Mouse (Mus musculus): Measurements from ENCODE around the gene Htra3. TPM values are rescaled to one million over a fixed set of nuclear protein-coding genes. Genes with fewer than 3 reads are reported as not detected.

Gene Htra3
- polyA plus RNA-seq, 1 experiment, result not detected

- TF ChIP-seq CTCF (IDR thresholded peaks at IDR 0.05; ENCODE audit: control insufficient read depth, insufficient read depth, low read length) (no peak), POLR2A (IDR thresholded peaks at IDR 0.05; ENCODE audit: borderline replicate concordance, control insufficient read depth, low read depth, low read length) (no peak)
- peaks cover 2% of the 10 kb centered on the region; the same call in 1 of the 2 replicates for H3K4me1 ChIP-seq (ENCODE audit: control insufficient read depth, insufficient read depth, low read length)
- H3K27ac ChIP-seq (ENCODE audit: control insufficient read depth, insufficient read depth, low read depth, low read length, poor library complexity), result no peak overlapping the region
- no peak overlapping the region for H3K4me3 ChIP-seq (replicated peaks; ENCODE audit: control insufficient read depth, low read depth, low read length)
- WGBS, result 93% methylated on average over 1 of the region's 1 CpGs
Measured at GRCm38 (mm10) chr5:35719880-35720279, 40.3 kb upstream of the Htra3 start.

GRCm38 (mm10) chr5:35719343-35719742 is 39.8 kb upstream of the Htra3 start:
- H3K4me1 ChIP-seq (ENCODE audit: control insufficient read depth, insufficient read depth, low read length), result peaks cover 2% of the 10 kb centered on the region; the same call in 1 of the 2 replicates
- no peak overlapping the region for H3K27ac ChIP-seq (ENCODE audit: control insufficient read depth, insufficient read depth, low read depth, low read length, poor library complexity)
- TF ChIP-seq CTCF (IDR thresholded peaks at IDR 0.05; ENCODE audit: control insufficient read depth, insufficient read depth, low read length) (no peak), POLR2A (IDR thresholded peaks at IDR 0.05; ENCODE audit: borderline replicate concordance, control insufficient read depth, low read depth, low read length) (no peak)
- no peak overlapping the region for H3K4me3 ChIP-seq (replicated peaks; ENCODE audit: control insufficient read depth, low read depth, low read length)

DNA sequence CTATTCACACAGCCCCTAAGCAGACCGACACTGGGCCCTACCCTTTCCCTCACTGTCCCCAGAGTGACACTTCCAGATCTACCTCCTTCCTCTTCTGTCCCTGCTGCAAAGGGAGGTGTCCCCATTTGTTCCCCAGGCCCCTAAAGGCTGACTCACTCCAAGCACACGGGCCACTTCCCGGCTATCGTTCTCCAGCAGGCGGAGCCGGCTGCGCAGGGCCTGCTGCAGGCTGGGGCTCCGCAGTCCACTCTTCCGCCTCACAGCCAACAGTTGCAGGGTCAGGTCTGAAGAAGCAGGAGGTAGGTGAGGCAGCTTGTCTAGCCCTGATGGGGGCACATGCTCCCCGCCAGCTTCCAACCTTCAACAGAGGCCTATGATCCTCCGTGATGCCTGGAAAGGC is 39.2 kb upstream of the Htra3 start:
- WGBS, result 80% methylated on average over 11 of the region's 11 CpGs
- H3K27ac ChIP-seq (ENCODE audit: control insufficient read depth, insufficient read depth, low read depth, low read length, poor library complexity), result no peak overlapping the region
- H3K4me1 ChIP-seq (ENCODE audit: control insufficient read depth, insufficient read depth, low read length), result peaks cover 2% of the 10 kb centered on the region; the same call in 1 of the 2 replicates
- TF ChIP-seq POLR2A (IDR thresholded peaks at IDR 0.05; ENCODE audit: borderline replicate concordance, control insufficient read depth, low read depth, low read length) (no peak), CTCF (IDR thresholded peaks at IDR 0.05; ENCODE audit: control insufficient read depth, insufficient read depth, low read length) (no peak)
- H3K4me3 ChIP-seq (replicated peaks; ENCODE audit: control insufficient read depth, low read depth, low read length), result no peak overlapping the region

DNA sequence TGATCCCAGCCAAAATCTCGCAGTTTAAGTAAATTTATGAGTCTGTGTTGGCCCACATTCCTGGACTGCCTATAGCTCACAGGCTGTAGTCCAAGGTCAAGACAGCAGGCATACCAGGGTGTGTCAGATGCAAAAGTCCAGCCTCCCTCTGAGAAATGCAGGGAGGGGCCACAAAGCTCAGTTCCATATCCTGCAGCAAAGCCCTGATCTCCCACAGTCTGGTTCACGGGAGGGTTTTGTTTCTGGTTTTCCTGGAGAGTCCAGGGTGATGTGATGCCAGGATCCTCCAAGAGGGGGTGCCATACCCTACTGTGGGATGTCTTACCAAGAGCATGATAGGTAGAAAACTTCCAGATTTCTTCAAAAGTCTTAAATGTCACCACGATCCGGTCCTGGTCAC is 38.4 kb upstream of the Htra3 start:
- TF ChIP-seq CTCF (IDR thresholded peaks at IDR 0.05; ENCODE audit: control insufficient read depth, insufficient read depth, low read length) (peak; percentile 31; the same call in 1 of the 2 replicates), POLR2A (IDR thresholded peaks at IDR 0.05; ENCODE audit: borderline replicate concordance, control insufficient read depth, low read depth, low read length) (no peak)
- no peak overlapping the region for H3K27ac ChIP-seq (ENCODE audit: control insufficient read depth, insufficient read depth, low read depth, low read length, poor library complexity)
- H3K4me1 ChIP-seq (ENCODE audit: control insufficient read depth, insufficient read depth, low read length), result peaks cover 1% of the 10 kb centered on the region; the same call in 1 of the 2 replicates
- WGBS, result 63% methylated on average over 4 of the region's 4 CpGs
- no peak overlapping the region for H3K4me3 ChIP-seq (replicated peaks; ENCODE audit: control insufficient read depth, low read depth, low read length)

GRCm38 (mm10) chr5:35717455-35717854 is 37.9 kb upstream of the Htra3 start:
- 74% methylated on average over 5 of the region's 5 CpGs for WGBS

DNA sequence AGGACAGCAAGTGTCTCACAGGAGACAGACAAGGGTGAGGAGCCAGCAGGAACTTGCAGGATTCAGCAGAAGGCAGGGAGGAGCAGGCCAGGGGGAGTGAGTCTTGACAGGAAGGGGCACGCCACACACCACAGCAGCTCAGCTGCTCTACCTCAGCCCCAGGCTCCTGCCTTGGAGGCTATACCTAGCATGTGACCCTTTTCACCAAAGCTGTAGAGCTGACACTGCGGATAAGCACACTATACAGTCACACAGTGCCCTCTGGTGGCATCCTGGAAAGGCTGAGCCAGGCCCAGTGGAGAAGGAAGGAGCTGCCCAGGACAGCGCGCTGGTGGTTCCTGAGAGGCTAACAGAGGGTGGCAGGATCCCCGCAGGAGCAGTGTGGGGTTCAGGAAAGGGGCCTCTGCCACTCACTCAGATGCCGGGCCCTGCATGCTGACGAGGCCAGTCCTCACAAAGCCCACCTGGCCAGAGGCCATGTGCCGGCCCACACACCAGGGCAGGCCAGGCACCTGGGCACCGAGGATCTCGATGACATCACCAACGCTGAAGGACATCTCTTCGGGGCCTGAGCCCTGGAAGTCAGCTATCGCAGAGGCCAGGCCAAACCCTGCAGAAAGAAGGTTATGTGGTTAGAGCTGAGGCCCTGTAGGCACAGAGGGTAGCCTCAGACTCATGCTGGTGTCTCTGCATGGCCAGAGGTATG is 34.2 kb upstream of the Htra3 start:
- no peak overlapping the region for H3K27ac ChIP-seq (ENCODE audit: control insufficient read depth, insufficient read depth, low read depth, low read length, poor library complexity)
- 56% methylated on average over 13 of the region's 13 CpGs for whole genome bisulfite sequencing
- H3K4me3 ChIP-seq (replicated peaks; ENCODE audit: control insufficient read depth, low read depth, low read length), result no peak overlapping the region
- no peaks in the 10 kb centered on the region for H3K4me1 ChIP-seq (ENCODE audit: control insufficient read depth, insufficient read depth, low read length)
- TF ChIP-seq CTCF (IDR thresholded peaks at IDR 0.05; ENCODE audit: control insufficient read depth, insufficient read depth, low read length), result peak; percentile 70
- TF ChIP-seq POLR2A (IDR thresholded peaks at IDR 0.05; ENCODE audit: borderline replicate concordance, control insufficient read depth, low read depth, low read length), result no peak

More at GRCm38 (mm10) chr5:35717455-35717854, 37.9 kb upstream of the Htra3 start:
- TF ChIP-seq POLR2A (IDR thresholded peaks at IDR 0.05; ENCODE audit: borderline replicate concordance, control insufficient read depth, low read depth, low read length) (no peak), CTCF (IDR thresholded peaks at IDR 0.05; ENCODE audit: control insufficient read depth, insufficient read depth, low read length) (no peak)
- no peak overlapping the region for H3K4me3 ChIP-seq (replicated peaks; ENCODE audit: control insufficient read depth, low read depth, low read length)
- H3K27ac ChIP-seq (ENCODE audit: control insufficient read depth, insufficient read depth, low read depth, low read length, poor library complexity), result no peak overlapping the region
- no peaks in the 10 kb centered on the region; the same call in 1 of the 2 replicates for H3K4me1 ChIP-seq (ENCODE audit: control insufficient read depth, insufficient read depth, low read length)

GRCm38 (mm10) chr5:35712517-35712916 is 32.9 kb upstream of the Htra3 start:
- Histone ChIP-seq H3K27ac (ENCODE audit: control insufficient read depth, insufficient read depth, low read depth, low read length, poor library complexity) (no peak overlapping the region), H3K4me3 (replicated peaks; ENCODE audit: control insufficient read depth, low read depth, low read length) (no peak overlapping the region), H3K4me1 (ENCODE audit: control insufficient read depth, insufficient read depth, low read length) (no peaks in the 10 kb centered on the region)
- TF ChIP-seq CTCF (IDR thresholded peaks at IDR 0.05; ENCODE audit: control insufficient read depth, insufficient read depth, low read length) (no peak), POLR2A (IDR thresholded peaks at IDR 0.05; ENCODE audit: borderline replicate concordance, control insufficient read depth, low read depth, low read length) (no peak)
- WGBS, result 76% methylated on average over 5 of the region's 5 CpGs

DNA sequence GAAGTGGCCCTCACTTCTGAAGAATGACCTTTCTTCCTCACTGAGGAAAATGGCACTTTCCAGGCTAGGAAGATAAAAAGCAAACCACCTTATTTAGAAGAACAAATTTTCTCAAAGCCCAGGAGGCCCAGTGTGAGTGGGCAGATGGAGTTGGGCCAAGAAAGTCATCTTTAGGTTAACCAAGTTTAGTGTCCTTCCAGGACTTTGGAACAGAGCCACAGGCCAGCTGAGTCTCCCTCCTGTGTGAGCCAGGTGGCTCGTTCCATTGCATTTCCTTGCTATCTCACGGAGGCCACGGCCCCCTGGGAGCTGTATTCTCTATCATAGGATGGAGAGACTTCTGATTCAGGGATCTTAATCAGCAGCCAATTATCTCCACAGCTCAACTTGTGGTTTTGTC is 31.3 kb upstream of the Htra3 start:
- H3K4me3 ChIP-seq (replicated peaks; ENCODE audit: control insufficient read depth, low read depth, low read length), result no peak overlapping the region
- H3K27ac ChIP-seq (ENCODE audit: control insufficient read depth, insufficient read depth, low read depth, low read length, poor library complexity), result no peak overlapping the region
- no peak for TF ChIP-seq POLR2A (IDR thresholded peaks at IDR 0.05; ENCODE audit: borderline replicate concordance, control insufficient read depth, low read depth, low read length)
- no peak for TF ChIP-seq CTCF (IDR thresholded peaks at IDR 0.05; ENCODE audit: control insufficient read depth, insufficient read depth, low read length)
- 72% methylated on average over 3 of the region's 3 CpGs for WGBS
- H3K4me1 ChIP-seq (ENCODE audit: control insufficient read depth, insufficient read depth, low read length), result no peaks in the 10 kb centered on the region
